Mouse (Mus musculus) adrenal gland, adult 18-20 months (tissue): ENCODE measurements around the gene Creb3. TPM values are rescaled to one million over a fixed set of nuclear protein-coding genes. Genes with fewer than 3 reads are reported as not detected.

Source experiments
- total RNA-seq, 2 experiments: library from RNA; stranded (reverse); gene quantifications; 1 replicate in 1 of 2; 2 replicates in 1 of 2; pipeline ENCODE4 v1.2.3; 2021

Gene Creb3
- total RNA-seq, 2 experiments from 2014 or later = 95.8 to 144 TPM

Other genes starting within 250 kb of the Creb3 start
- 10 to 100 TPM; 36.9 to 39.9 TPM for gene Rusc2, start 180.4 kb upstream of the Creb3 start, total RNA-seq
- gene Fam166b, start 133.2 kb upstream of the Creb3 start, total RNA-seq = not detected
- gene Tesk1, start 120.4 kb upstream of the Creb3 start, total RNA-seq = 10 to 100 TPM; 67.6 to 72.3 TPM
- 1 to 10 TPM; 2.6 to 2.8 TPM for gene Cd72, start 107.7 kb upstream of the Creb3 start, total RNA-seq
- under 1 TPM in 1 of 2 experiments, not detected in 1; 0.38 TPM for gene Sit1, start 78.6 kb upstream of the Creb3 start, total RNA-seq
- 10 to 100 TPM; 49.7 to 58.0 TPM for gene Ccdc107, start 69.4 kb upstream of the Creb3 start, total RNA-seq
- 1 to 10 TPM; 1.1 to 1.9 TPM for gene Arhgef39, start 62.6 kb upstream of the Creb3 start, total RNA-seq
- under 1 TPM; 0.56 to 0.61 TPM for gene Car9, start 55.4 kb upstream of the Creb3 start, total RNA-seq
- 10 to 100 TPM; 33.4 to 61.7 TPM for gene Tpm2, start 38.6 kb upstream of the Creb3 start, total RNA-seq
- 100 to 1,000 TPM; 167 to 208 TPM for gene Tln1, start 359 bp downstream of the Creb3 start, total RNA-seq
- 10 to 100 TPM; 40.7 to 48.7 TPM for gene Rgp1, start 16.4 kb downstream of the Creb3 start, total RNA-seq
- gene Gba2, start 16.5 kb downstream of the Creb3 start, total RNA-seq = 1 to 10 TPM; 8.2 to 8.3 TPM
- gene Msmp, start 22.2 kb downstream of the Creb3 start, total RNA-seq = under 1 TPM; 0.70 to 0.73 TPM
- gene Npr2, start 69.6 kb downstream of the Creb3 start, total RNA-seq = 10 to 100 TPM; 24.9 to 42.4 TPM
- gene Spag8, start 91.3 kb downstream of the Creb3 start, total RNA-seq = under 1 TPM; 0.53 to 0.54 TPM
- 100 to 1,000 TPM in 1 of 2 experiments, 10 to 100 TPM in 1; 79.2 to 121 TPM for gene Hint2, start 94.1 kb downstream of the Creb3 start, total RNA-seq
- 1 to 10 TPM; 5.2 to 7.5 TPM for gene Tmem8b, start 106.6 kb downstream of the Creb3 start, total RNA-seq
- under 1 TPM; 0.19 to 0.40 TPM for gene Fam221b, start 106.8 kb downstream of the Creb3 start, total RNA-seq
- not detected for gene Olfr70, start 138.5 kb downstream of the Creb3 start, total RNA-seq
- gene Olfr71, start 147.9 kb downstream of the Creb3 start, total RNA-seq = not detected
- 1 to 10 TPM; 2.4 to 6.4 TPM for gene Hrct1, start 164.9 kb downstream of the Creb3 start, total RNA-seq
- gene Spaar, start 167.7 kb downstream of the Creb3 start, total RNA-seq = 1 to 10 TPM; 1.6 to 2.3 TPM
- not detected for gene Olfr159, start 208.7 kb downstream of the Creb3 start, total RNA-seq